Mouse (Mus musculus): ENCODE measurements around the gene Mrln.

DNA sequence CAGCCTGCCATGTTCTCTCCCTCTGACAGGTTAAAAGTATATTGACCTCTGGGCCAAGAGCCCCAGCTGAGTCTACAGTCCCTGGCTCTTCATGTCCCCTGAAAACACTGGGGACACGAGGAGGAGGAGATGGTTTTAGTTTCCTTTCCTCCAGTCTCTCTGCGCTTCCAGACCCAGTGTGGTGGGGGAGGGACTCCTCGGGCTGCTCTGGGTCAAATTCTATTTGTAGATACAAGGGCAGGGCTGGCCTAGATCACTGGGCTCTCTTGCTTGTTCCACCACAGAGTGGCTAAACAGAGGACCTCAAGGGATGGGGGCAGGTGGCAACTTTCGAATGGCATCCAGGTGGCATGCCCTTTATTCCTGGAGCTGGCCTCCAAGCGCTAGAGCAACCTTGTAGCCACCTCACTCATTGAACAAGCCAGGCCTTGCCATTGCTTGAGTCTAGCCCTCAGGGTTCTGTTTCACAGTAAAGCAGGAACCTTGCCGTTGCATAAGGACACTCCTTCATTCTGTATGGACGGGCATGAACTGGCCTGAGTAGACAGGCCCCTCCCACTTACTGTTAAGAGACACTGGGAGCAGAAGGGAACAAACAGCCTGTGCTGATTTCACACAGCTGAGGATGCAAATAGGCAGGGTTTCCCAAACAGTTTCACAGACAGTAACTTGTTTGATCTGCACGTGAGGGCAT is 38.4 kb downstream of the Mrln start:
- TF ChIP-seq POLR2A (IDR thresholded peaks at IDR 0.05; ENCODE audit: insufficient read depth, low read depth, low read length) = no peak
- TF ChIP-seq CTCF (IDR thresholded peaks at IDR 0.05) = no peak
- TF ChIP-seq EP300 (IDR thresholded peaks at IDR 0.05; ENCODE audit: insufficient read depth, low read depth, low read length) = no peak
